Mouse (Mus musculus): ENCODE results near the gene Gm20479.

- TF ChIP-seq POLR2A (IDR thresholded peaks at IDR 0.05; ENCODE audit: borderline replicate concordance, control insufficient read depth, low read depth, low read length), result no peak
- TF ChIP-seq CTCF (IDR thresholded peaks at IDR 0.05; ENCODE audit: control insufficient read depth, insufficient read depth, low read length), result no peak
These were observed 31.5 kb downstream of the Gm20479 start for GRCm38 (mm10) chr7:27325697-27326096.
